Mouse (Mus musculus) left cerebral cortex, postnatal 25 days (tissue): ENCODE measurements around the gene Rfx4. TPM values are rescaled to one million over a fixed set of nuclear protein-coding genes. Genes with fewer than 3 reads are reported as not detected.

Source experiments
- DNase-seq, 2 experiments: peaks; one replicate each; pipeline ENCODE4 v3.0.0; 2022; ENCODE audit warnings: low spot score in 2 of 2, mixed read lengths in 1 of 2
- intact Hi-C: fragments of 180-260 bp; cut with DNase I; formaldehyde crosslinking; loops from one replicate; pipeline ENCODE4 v1.15.1; 2025
- total RNA-seq, 2 experiments: library from RNA; stranded (reverse); gene quantifications; 2 replicates each; pipeline ENCODE4 v1.2.3; 2021

Gene Rfx4
- total RNA-seq, 2 experiments from 2014 or later = 11.4 to 12.3 TPM

DNA sequence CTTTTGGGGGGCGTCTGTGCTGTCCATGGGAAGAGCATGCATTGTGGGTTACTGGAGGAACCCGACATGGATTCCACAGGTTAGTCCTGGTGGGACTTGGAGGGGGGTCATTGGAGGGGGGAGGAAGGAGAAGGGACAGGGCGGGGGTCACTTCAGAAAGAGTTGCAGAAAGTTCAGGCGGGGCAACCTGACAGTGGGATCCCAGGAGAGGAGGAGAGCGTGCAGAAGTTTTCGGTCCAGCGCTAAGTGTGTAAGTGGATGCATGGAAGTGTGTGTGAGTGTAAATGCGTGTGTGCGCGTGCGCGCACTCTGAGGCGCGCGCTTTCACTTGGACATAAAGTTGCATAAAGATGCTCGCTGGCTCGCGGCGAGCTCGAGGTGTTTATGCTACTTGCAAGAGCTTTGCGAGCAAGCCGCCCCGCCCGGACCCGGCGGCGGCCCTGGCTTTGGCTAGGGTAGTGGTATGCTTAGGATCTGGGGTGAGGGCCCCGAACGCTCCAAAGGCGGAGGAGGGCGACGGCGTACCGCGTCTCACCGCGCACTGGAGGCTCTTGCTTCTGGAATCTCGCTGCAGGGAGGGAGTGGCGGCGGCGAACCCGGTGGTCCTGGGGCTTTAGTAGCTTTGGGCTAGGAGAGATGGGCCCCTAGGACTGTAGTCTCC is 703 bp downstream of the Rfx4 start:
- intact Hi-C loops = loop anchor here (5.0 kb wide), 1 partner anchor 96 kb away; no protein-coding TSS in a partner anchor
- DNase-seq = no peak

DNA sequence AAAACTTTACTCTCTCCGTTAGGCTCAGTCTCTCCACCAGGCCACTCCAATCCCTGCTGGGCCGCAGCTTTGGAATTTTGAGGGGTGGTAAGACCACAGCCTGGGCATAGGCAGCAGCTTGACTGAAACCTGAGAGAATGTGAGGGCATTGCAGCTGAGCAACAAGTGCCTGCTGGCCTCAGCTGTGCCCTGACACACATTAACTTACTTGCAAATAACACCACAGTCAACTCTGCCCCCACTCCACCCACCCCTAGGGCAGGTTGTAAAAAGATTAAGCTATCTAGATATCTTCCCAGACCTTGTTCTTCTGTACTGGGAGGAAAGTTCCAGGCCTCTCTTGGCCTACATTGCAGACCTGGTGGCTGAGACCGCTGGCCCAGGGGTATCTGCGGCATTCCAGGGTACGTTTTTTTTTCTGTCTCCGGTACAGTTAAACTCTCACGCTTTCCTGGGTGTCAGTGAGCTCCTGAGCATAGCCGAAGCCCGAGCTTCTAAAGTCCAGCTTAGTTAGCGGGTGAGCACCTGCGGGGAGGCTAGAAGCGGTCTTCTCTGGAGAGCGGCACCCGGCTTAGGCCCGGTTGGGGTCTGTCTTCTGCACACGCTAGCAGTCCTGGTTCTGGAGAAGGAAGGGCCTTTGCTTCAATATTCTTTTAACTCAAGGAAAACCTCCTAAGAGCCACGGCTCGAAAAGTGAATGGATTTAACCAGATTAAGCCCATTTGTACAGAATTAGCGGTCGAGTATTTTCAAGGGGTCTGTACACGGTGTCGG is 1.8 kb downstream of the Rfx4 start:
- intact Hi-C loops = loop anchor here (5.0 kb wide), 1 partner anchor 95 kb away; no protein-coding TSS in a partner anchor

DNA sequence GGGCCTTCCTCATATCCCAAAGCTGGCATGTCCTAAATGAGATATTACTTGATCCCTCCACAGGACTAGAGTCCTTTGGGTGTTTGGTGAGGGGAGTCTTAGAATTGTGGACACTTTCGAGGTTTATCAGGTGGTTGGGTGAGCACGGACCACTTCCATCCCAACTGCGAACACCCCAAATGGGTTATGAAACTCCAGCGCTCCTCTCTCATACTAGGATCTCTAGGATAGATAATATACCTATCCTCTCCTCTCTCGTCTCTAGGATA is 2.3 kb downstream of the Rfx4 start:
- no peak for DNase-seq
- intact Hi-C loops = loop anchor here (5.0 kb wide), 1 partner anchor 94 kb away; no protein-coding TSS in a partner anchor

More for the DNA sequence above, 1.8 kb downstream of the Rfx4 start:
- no peak for DNase-seq

DNA sequence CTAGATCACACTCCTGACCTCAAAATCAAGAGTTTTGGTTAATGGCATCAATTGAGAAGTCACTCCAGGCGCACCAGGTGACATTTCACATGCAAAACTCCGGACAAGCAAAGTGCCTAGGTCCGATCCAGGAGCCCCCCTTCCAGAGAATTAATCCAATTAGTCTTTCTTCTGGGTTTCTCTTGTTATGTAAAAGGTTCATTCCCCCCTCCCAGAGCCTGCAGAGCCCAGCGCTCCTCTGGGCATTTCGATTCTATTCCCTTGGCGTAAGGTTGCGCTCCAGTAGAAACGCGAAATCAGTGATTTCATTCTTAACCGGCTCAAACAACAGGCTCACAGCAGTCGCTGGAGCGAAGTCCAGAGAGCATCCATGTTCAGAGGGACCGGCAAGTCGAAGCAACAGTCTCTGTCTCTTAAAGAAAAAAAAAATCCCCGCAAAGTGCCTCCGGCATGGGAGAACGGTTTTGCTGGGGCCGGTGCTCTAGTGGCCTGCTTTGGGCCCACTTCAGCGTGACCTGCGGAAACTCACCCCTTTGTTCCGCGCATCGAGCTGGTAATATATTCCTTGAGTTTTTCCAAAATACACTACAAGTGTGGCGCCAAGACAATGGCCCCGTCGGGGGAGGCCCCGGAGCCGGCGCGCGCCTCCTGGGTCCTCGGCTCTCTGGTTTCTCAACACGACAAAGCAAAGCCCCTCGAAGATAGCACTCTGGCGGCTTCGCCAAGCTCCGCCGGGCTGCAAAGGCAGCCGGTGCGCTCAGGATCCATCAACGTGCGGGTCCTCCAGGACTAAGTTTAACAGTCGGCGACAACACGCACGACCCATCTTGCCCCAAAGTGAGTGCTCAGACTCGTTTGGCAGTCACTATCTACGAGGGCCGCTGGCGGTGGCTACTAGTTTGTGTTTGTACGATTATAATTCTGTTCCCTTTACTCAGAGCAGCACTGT is 2.9 kb downstream of the Rfx4 start:
- intact Hi-C loops = loop anchor here (5.0 kb wide), 1 partner anchor 94 kb away; no protein-coding TSS in a partner anchor
- no peak for DNase-seq

DNA sequence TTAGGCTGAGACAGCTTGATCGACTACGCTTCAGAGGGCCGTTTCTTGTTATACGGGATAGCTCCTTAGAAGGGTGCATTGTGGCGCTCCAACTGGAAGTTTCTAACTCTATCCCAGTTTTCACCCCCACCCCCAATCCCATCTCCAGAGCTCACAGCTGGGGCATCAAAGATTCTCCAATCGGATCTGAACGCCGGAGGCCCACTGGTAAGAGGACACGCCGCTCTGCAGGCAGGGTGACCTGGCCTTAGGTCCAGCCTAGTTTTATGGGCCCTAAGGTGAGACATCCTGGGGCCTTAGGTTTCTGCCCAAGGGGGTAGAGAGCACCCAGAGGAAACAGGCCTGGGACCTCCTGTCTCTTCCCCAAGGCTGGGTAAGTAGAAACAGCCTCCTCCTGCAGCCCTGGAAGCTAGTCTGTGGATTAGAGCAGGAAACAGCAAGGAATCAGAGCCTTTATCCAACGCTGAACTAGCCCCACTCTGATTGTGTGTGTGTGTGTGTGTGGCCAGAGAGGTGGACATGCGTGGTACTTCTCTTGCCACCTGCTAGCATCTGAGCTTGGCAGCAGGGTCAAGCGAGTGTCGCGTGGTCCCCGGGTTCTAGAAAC is 3.8 kb downstream of the Rfx4 start:
- no peak for DNase-seq
- intact Hi-C loops = loop anchor here (5.0 kb wide), 1 partner anchor 93 kb away; no protein-coding TSS in a partner anchor

DNA sequence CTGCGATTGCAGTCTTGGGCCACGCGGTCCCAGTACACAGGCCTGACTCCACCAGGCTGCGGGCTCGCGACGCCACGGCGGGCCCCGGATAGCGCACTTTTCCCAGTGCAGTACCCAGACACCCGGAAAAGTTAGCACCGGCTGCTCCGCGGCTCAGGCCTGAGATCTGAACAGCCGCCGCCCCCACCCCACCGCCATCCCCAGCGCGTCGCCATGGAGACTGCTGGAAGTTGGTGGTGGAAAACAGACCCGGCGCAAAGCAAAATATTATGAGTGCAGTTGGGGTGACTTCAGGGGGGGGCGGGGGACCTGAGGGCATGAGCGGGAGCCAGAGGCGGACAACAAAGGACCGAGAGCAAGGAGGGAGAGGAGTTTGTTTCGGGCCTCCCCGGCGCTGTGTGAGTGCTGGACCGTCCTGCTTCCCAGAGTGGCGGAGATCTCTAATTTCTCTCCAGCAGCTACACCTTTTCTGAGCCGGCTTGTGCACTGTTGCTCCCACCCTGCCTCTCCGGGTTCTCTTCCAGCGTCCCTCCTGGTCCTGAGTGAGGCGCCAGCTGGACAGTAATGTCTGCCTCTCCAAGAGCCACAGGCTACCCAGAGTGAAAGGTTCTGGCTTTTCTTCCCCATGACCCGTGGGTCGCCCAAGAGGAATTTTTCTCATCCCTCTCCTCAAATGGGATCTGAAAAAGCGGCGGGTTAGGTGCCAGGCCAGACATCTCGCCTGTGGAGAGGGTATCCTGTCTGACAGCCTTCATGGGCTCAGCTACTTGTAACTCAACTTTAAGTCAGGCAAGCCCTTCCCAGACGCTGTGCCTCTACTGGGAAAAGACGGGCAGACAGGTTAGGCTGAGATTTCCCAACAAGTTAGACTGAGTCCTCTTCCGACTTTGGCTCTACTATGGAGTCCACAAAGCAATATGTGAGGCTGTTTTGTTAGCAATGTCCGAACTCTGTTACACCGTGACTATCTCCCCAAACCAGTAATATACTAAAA is 4.6 kb downstream of the Rfx4 start:
- intact Hi-C loops = no loop called here
- DNase-seq = no peak

DNA sequence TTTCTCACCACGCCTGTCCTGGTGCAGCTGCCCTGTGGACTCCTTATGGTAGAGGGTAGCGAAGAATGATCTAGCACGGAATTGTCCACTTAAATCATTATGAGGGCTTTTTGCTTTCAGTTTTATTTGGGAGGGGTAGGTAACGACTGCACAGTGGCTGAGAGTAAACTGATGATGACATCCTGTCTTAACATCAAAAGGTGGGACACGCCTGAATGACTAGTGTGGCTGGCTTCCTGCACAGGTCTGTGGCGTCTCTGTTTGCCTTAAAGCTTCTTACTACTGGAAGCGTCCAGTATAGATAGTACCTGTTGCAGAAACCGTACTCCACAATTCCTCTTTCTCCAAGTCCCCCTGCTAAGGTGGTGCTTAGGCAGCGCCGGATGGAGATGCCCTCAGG is 12.9 kb downstream of the Rfx4 start:
- intact Hi-C loops = no loop called here

DNA sequence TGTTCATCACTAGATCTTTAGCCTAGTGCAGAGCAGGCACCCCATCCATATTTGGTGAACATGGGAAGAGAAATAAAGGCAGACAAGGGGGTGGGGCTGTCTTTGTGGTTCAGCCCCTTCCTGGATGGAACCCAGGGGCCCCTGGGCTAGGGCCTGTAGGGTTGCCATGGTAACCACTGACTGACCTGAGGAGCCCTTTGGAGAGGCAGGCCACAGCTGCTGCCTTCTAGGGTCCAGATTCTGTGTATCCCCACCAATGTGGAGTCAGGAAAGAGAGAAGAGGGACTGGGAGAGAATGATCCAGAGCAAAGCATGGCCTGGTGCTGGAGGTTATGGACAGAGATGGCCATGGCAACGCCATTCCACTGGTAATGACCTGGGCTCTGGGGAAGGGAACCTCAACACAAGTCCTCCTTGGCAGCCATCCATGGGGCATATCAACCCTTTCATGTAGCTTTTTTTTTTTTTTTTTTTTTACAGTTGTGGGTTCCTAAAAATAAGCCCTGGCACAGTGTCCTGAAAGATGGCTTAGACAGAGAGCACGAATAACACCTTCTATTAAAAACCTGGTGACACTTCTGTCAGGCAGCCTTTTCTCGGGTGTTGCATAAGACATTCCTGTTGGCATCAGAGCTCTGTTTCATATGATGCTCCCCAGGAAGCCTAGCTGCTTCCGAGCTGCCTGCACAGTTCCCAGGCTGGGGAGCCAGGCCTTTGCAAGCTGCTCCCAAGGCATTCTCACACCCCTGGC is 16.7 kb downstream of the Rfx4 start:
- peak; percentile 52 to 90 for DNase-seq
- intact Hi-C loops = loop anchor here (5.0 kb wide), 2 partner anchors 135 to 190 kb away; no protein-coding TSS in a partner anchor

More for the DNA sequence above, 12.9 kb downstream of the Rfx4 start:
- no peak for DNase-seq

DNA sequence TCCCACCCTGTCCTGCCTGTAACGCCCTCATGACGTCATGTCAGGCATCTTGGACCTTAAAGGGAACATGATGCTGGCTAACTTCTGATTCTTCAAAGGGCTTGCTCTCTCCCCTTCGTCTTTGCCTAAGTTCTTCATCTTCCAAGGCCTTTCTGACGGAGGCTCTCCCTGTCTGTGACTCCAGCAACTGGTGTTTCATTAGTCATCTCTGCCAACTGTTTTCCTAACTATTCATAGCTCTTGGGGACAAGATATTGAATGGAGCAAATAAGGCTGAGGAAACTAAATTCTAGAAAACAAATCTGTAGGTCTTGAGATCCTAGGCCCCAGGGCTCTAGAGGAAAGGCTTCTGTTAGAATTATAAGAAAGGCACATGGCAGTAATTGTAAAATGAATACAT is 18.0 kb downstream of the Rfx4 start:
- intact Hi-C loops = loop anchor here (5.0 kb wide), 2 partner anchors 133 to 188 kb away; no protein-coding TSS in a partner anchor
- no peak for DNase-seq

DNA sequence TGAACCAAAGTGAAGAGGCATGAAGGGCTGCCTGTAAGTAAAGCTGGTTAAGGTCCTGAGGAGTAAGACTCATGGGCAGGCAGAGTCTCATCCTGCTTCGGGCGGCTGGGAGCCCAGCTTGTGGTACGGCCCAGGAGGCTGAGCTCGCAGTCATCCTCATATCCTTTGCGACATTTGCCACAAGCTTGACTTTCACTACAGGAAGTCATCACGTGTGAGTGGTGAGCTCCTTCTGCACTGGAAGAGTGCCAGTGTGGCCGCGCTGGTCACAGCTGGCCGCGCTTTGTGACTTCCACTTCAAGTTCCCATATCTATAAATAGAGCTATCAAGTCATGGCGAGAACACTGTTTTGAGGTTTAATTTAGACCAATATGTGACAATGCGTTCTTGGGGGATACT is 18.7 kb downstream of the Rfx4 start:
- peak in 1 of 2 experiments; percentile 58 for DNase-seq
- intact Hi-C loops = loop anchor here (5.0 kb wide), 2 partner anchors 133 to 188 kb away; no protein-coding TSS in a partner anchor

DNA sequence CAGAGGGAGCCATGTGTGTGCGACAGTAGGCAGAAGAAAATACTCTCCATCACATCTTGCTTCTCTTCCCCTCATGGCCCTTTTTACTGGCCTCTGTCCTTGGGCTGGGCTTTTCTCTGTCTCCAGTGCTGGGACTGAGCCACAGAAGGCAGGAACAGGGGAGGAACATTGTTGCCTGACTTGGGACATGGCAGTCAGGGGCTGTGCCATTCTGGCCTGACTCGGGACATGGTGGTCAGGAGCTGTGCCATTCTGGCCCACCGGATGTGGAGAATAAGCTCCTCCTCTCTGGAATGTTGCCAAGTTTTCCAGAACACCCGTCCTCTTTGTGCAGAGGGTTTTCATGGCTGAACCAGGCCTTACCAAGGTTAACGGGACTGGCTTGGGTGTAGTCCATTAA is 21.2 kb downstream of the Rfx4 start:
- DNase-seq = no peak
- intact Hi-C loops = loop anchor here (5.0 kb wide), 1 partner anchor 130 kb away; no protein-coding TSS in a partner anchor

DNA sequence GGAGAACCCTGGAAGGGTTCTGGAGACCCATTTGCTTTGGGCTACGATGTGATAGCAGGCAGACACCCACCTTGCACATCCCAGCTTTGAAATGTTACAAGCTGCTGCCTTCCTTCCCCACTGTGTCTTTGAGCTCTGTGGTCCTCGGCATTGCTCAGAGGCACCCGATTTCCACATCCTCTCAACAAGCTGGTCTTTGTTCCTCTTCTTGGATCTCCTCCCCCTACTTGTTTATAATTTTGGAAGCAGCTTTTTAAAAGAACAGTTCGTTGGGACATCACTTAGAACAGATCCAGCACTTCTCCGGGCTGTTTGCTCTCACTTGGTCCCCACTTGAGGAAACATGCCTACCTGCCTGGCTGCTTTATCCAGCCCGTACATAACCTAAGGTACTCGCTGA is 22.1 kb downstream of the Rfx4 start:
- DNase-seq = peak in 1 of 2 experiments; percentile 49
- intact Hi-C loops = loop anchor here (5.0 kb wide), 1 partner anchor 131 kb away; no protein-coding TSS in a partner anchor

DNA sequence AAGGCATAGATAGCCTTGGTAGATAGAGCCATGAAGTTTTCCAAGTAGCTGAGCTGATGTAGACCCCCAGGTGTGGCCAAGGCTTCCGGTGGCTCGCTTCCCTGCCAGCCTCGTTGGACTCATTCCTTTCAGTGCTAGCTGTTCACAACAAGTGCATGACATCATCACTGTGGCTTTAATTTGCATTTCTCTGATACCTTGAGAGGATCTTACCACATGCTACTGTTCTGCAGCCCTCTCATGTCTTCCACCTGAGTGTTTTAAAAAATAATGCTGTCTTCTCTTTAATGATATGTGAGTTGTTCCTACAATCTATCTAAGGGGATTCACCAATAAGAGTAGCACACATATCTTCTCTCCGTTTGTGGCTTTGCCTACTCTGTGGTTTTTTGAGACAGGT is 25.0 kb downstream of the Rfx4 start:
- DNase-seq = no peak
- intact Hi-C loops = no loop called here

DNA sequence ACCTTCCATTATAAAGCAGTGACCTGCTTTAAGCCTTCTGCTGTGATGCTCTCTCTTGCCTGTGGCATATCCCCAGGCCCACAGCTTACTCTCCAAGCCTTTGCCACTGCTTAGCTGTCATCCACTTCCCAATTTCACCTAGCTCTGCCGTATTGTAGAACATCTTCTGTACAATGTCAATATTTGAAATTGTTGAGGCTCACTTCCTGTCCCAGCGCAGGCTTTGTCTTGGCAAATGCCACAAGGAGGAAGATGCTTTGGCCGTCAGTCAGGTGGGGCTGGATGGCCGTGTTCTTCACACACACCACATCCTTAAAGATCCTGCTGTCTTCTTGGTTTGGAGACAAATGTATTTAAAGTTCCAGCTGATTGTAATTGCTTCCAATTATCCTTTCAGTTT is 29.5 kb downstream of the Rfx4 start:
- intact Hi-C loops = no loop called here
- no peak for DNase-seq

DNA sequence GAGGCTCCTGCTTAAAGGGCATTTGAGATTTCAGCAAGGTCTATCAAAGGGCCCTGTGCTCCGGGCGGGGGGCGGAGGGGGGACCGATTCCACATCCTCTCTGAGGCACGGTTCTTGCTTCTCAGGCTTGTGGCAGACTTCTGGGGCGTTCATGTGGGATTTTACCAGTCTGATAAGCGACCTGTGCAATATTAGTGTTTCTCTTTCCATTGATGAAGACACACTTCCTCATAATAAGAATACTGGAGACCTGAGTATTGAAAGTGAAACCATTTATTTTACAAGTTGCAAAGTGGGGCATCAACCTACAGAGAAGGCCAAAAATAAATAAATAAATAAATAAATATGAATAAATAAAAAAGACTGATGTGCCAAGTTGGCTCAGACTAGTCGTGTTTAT is 34.5 kb downstream of the Rfx4 start:
- intact Hi-C loops = no loop called here
- no peak for DNase-seq

DNA sequence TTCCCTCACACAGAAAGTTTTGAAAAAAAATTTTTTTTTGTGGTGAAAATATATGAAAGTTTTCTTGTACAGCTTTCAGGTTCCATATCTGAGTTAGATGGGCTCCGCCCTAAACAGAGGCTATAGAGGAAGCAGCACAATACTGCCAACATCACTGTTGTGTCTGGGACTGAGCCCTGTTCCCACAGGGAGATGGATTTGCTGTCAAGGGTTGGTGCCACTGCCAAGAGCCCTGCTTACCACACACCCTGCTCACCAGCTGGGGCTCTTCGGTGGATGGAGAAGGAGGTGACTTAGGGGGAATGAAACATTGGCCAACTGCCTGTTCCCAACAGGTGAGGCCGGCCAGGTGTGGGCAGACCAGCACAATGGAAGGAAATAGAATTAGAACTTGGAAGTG is 35.3 kb downstream of the Rfx4 start:
- intact Hi-C loops = no loop called here
- DNase-seq = no peak

DNA sequence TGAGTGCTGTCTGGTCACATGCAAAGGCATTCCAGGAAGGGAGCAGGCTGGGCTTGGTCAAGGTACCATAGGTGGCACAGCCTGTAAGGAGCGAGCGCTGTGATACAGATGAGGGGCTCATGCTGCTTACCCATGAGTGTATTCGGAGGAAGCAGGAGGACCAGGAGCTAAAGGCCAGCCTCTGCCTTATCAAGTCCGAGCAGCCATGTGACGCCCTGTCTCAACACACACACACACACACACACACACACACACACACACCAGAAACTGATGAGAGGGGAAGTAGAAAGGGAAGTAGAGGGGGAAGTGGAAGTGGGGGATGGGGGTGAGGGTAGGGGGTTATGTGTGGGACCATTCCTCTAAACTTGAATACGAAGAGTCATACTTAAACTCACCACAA is 45.7 kb downstream of the Rfx4 start:
- intact Hi-C loops = no loop called here

More for the DNA sequence above, 45.7 kb downstream of the Rfx4 start:
- no peak for DNase-seq
